Mouse (Mus musculus) cerebellum, adult 2 months (tissue): Measurements from ENCODE around the gene Sertad1.

ENCODE experiments used
- CTCF ChIP-seq: fragments of 200-500 bp; IDR thresholded peaks from 2 replicates; pipeline ENCODE4 v1.5.1; 2011; ENCODE audit warnings: low read depth, mild to moderate bottlenecking, control low read depth, low read length, moderate library complexity, borderline replicate concordance; ENCODE audit not compliant: insufficient read depth
- POLR2A ChIP-seq: fragments of 200-500 bp; IDR thresholded peaks from 2 replicates; pipeline ENCODE4 v1.6.1; 2011; ENCODE audit warnings: low read length, control low read depth, borderline replicate concordance; ENCODE audit not compliant: insufficient read depth

DNA sequence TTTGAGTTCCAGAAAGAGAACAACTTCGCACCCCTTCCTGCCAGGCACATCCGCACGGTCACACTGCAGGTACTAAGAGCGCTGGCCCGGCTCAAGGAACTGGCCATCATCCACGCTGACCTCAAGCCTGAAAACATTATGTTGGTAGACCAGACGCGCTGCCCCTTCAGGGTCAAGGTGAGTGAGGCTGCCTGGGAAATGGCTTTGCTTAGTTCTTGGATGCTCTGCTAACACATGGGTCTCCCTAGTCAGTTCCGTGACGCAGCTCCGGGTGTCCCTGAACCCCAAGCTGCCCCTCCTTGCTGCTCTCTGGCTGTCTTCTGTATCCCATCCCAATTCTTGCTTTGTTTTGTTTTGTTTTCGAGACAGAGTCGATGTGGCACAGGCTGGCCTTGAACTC, 37.1 kb downstream of the Sertad1 start:
- no peak for TF ChIP-seq POLR2A
- TF ChIP-seq CTCF, result no peak
